Mouse (Mus musculus): ENCODE data around the gene Gsto2.
A peak's percentile ranks its signal among the peaks of the same experiment; 100 is the strongest.

GRCm38 (mm10) chr19:47871515-47871914, 6.2 kb downstream of the Gsto2 start:
- TF ChIP-seq CTCF (IDR thresholded peaks at IDR 0.05; ENCODE audit: control insufficient read depth, insufficient read depth, low read length) (peak; percentile 24; the same call in 1 of the 2 replicates), POLR2A (IDR thresholded peaks at IDR 0.05; ENCODE audit: borderline replicate concordance, control insufficient read depth, low read depth, low read length) (no peak)
